Mouse (Mus musculus): Measurements from ENCODE around the gene Apex2. TPM values are rescaled to one million over a fixed set of nuclear protein-coding genes. Genes with fewer than 3 reads are reported as not detected.
"Not testable (repeated sequence)": the region's sequence is repeated elsewhere in the genome, so short reads cannot be mapped to it uniquely, and the experiment has no call there.

Apex2 gene
- polyA plus RNA-seq, 1 experiment from 2014 or later, result 12.3 TPM

DNA sequence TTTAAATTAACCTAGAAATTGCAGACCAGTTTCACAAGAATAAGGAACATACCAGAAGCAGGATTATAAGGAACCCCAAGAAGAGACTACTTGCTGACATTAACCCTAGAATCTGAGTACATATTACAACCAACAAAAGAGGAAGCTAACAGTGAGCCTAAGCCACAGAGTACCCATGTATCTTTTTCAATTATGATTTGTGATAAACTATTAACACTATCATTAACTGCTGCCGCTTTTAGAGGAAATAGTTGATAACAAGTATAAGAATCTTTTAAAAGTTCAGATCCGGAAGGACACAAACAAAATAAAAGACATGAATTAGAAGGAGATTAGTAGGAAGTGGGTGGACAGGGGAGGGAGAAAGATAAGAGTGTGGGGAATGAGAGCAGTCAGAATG, 49.6 kb downstream of the Apex2 start:
- no peak for ATAC-seq (ENCODE audit: insufficient number of reproducible peaks, insufficient read depth, low FRiP score, low read depth)
- Histone ChIP-seq H3K4me3 (ENCODE audit: control insufficient read depth in 1 of 2, insufficient read depth in 1 of 2, low read depth in 1 of 2, low read length in 2 of 2) (no peak overlapping the region), H3K4me1 (ENCODE audit: control insufficient read depth in 2 of 2, insufficient read depth in 2 of 2, low read length in 2 of 2) (no peaks in the 10 kb centered on the region), H3K4me2 (ENCODE audit: low read length) (no peak overlapping the region), H3K9ac (ENCODE audit: low read length) (no peak overlapping the region), H3K27ac (replicated peaks in 1 of 2; ENCODE audit: control insufficient read depth in 1 of 2, insufficient read depth in 1 of 2, low read depth in 2 of 2, low read length in 2 of 2) (no peak overlapping the region), H3K36me3 (ENCODE audit: control insufficient read depth, insufficient read depth, low read length) (no peaks in the 10 kb centered on the region), H3K27me3 (ENCODE audit: control insufficient read depth, insufficient read depth, low read length) (no peaks in the 10 kb centered on the region), H3K9me3 (ENCODE audit: control insufficient read depth, low read length) (0 out of 2 replicates have a peak, but pooled peaks cover 5% of the 10 kb centered on the region)
- 59% methylated on average over 2 of the region's 2 CpGs for WGBS

DNA sequence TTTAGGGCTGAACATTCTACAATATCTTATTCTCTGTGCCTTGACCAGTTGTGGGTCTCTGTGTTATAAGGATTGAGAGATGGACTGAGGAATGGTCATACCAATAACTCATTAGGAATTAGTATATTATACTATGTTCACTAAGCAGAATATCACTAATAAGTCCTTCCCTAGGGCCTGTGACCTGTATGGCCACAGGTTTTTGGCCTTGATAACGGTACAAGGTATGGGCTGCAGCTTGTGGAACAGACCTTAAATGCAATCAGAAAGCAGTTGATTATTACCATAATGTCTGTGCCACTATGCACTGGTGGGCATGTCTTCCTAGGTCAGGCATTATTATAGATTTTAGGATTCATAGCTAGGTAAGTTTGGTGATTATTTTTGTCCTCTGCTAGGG, 73.2 kb downstream of the Apex2 start:
- Histone ChIP-seq H3K27ac (replicated peaks in 1 of 2; ENCODE audit: control insufficient read depth in 1 of 2, insufficient read depth in 1 of 2, low read depth in 2 of 2, low read length in 2 of 2) (no peak overlapping the region), H3K36me3 (ENCODE audit: control insufficient read depth, insufficient read depth, low read length) (no peaks in the 10 kb centered on the region), H3K9ac (ENCODE audit: low read length) (no peak overlapping the region), H3K27me3 (ENCODE audit: control insufficient read depth, insufficient read depth, low read length) (no peaks in the 10 kb centered on the region), H3K4me3 (ENCODE audit: control insufficient read depth in 1 of 2, insufficient read depth in 1 of 2, low read depth in 1 of 2, low read length in 2 of 2) (no peak overlapping the region), H3K4me2 (ENCODE audit: low read length) (no peak overlapping the region), H3K9me3 (ENCODE audit: control insufficient read depth, low read length) (no peaks in the 10 kb centered on the region), H3K4me1 (ENCODE audit: control insufficient read depth in 2 of 2, insufficient read depth in 2 of 2, low read length in 2 of 2) (no peaks in the 10 kb centered on the region)
- ATAC-seq (ENCODE audit: insufficient number of reproducible peaks, insufficient read depth, low FRiP score, low read depth), result no peak
- whole genome bisulfite sequencing, result 79% methylated on average over 1 of the region's 1 CpGs

GRCm38 (mm10) chrX:150516015-150516414, 73.7 kb downstream of the Apex2 start:
- Histone ChIP-seq H3K9ac (ENCODE audit: low read length) (no peak overlapping the region), H3K4me3 (ENCODE audit: control insufficient read depth in 1 of 2, insufficient read depth in 1 of 2, low read depth in 1 of 2, low read length in 2 of 2) (no peak overlapping the region), H3K9me3 (ENCODE audit: control insufficient read depth, low read length) (no peaks in the 10 kb centered on the region), H3K4me2 (ENCODE audit: low read length) (no peak overlapping the region), H3K36me3 (ENCODE audit: control insufficient read depth, insufficient read depth, low read length) (no peaks in the 10 kb centered on the region), H3K4me1 (ENCODE audit: control insufficient read depth in 2 of 2, insufficient read depth in 2 of 2, low read length in 2 of 2) (no peaks in the 10 kb centered on the region), H3K27me3 (ENCODE audit: control insufficient read depth, insufficient read depth, low read length) (no peaks in the 10 kb centered on the region), H3K27ac (replicated peaks in 1 of 2; ENCODE audit: control insufficient read depth in 1 of 2, insufficient read depth in 1 of 2, low read depth in 2 of 2, low read length in 2 of 2) (no peak overlapping the region)
- no peak for ATAC-seq (ENCODE audit: insufficient number of reproducible peaks, insufficient read depth, low FRiP score, low read depth)

DNA sequence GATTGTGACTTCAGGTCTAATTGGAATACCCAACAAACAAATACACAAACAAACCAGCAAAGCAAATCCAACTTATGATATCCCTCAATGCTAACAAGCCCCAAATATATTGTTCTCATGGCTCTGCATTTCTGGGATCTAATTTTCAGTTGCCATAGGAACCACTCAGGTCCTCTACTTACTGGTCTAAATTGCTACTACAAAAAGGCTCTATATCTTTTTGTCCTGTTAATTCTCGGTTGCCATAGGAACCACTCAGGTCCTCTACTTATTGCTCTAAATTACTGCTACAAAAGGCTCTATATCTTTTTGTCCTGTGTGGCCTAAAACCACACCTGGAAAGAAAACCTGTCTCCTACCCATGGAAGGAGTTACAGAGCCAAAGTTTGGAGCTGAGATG, 75.5 kb downstream of the Apex2 start:
- Histone ChIP-seq H3K4me3 (ENCODE audit: control insufficient read depth in 1 of 2, insufficient read depth in 1 of 2, low read depth in 1 of 2, low read length in 2 of 2) (no peak overlapping the region), H3K36me3 (ENCODE audit: control insufficient read depth, insufficient read depth, low read length) (no peaks in the 10 kb centered on the region), H3K27me3 (ENCODE audit: control insufficient read depth, insufficient read depth, low read length) (no peaks in the 10 kb centered on the region), H3K4me1 (ENCODE audit: control insufficient read depth in 2 of 2, insufficient read depth in 2 of 2, low read length in 2 of 2) (no peaks in the 10 kb centered on the region), H3K27ac (replicated peaks in 1 of 2; ENCODE audit: control insufficient read depth in 1 of 2, insufficient read depth in 1 of 2, low read depth in 2 of 2, low read length in 2 of 2) (no peak overlapping the region), H3K4me2 (ENCODE audit: low read length) (no peak overlapping the region), H3K9me3 (ENCODE audit: control insufficient read depth, low read length) (no peaks in the 10 kb centered on the region), H3K9ac (ENCODE audit: low read length) (no peak overlapping the region)
- 69% methylated on average over 1 of the region's 1 CpGs for WGBS
- no peak for ATAC-seq (ENCODE audit: insufficient number of reproducible peaks, insufficient read depth, low FRiP score, low read depth)

DNA sequence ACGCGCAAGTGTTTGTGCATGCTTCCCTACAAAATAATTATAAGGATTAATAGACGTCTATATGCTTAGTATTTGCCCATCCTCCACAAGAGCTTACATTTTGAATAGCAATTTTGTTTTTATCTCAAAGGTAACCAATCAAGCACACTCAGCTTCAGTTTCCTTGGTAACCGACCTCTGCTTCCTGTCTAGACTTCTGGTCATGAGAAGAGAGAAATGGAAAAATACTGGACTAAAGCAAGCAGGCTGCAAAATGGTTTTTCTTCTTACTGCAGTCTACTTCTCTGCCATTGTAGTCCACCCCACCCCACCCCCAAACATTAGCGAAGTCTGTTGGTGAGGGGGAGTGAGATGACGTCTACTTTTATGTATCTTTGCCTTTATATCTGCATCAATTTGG, 78.4 kb downstream of the Apex2 start:
- H3K27ac ChIP-seq (replicated peaks in 1 of 2; ENCODE audit: control insufficient read depth in 1 of 2, insufficient read depth in 1 of 2, low read depth in 2 of 2, low read length in 2 of 2), result peak overlapping the region in 1 of 2 experiments; percentile 50; a peak in 3 of 4 replicates
- WGBS, result 64% methylated on average over 6 of the region's 6 CpGs
- no peak for ATAC-seq (ENCODE audit: insufficient number of reproducible peaks, insufficient read depth, low FRiP score, low read depth)

GRCm38 (mm10) chrX:150510631-150511030, 79.0 kb downstream of the Apex2 start:
- Histone ChIP-seq H3K36me3 (ENCODE audit: control insufficient read depth, insufficient read depth, low read length) (no peaks in the 10 kb centered on the region), H3K4me3 (ENCODE audit: control insufficient read depth in 1 of 2, insufficient read depth in 1 of 2, low read depth in 1 of 2, low read length in 2 of 2) (no peak overlapping the region), H3K27ac (replicated peaks in 1 of 2; ENCODE audit: control insufficient read depth in 1 of 2, insufficient read depth in 1 of 2, low read depth in 2 of 2, low read length in 2 of 2) (no peak overlapping the region), H3K27me3 (ENCODE audit: control insufficient read depth, insufficient read depth, low read length) (no peaks in the 10 kb centered on the region), H3K9ac (ENCODE audit: low read length) (no peak overlapping the region), H3K4me2 (ENCODE audit: low read length) (no peak overlapping the region), H3K9me3 (ENCODE audit: control insufficient read depth, low read length) (no peaks in the 10 kb centered on the region), H3K4me1 (ENCODE audit: control insufficient read depth in 2 of 2, insufficient read depth in 2 of 2, low read length in 2 of 2) (no peaks in the 10 kb centered on the region)
- ATAC-seq (ENCODE audit: insufficient number of reproducible peaks, insufficient read depth, low FRiP score, low read depth), result no peak
- 39% methylated on average over 4 of the region's 4 CpGs for WGBS

More for the DNA sequence above, 78.4 kb downstream of the Apex2 start:
- Histone ChIP-seq H3K9ac (ENCODE audit: low read length) (no peak overlapping the region), H3K27me3 (ENCODE audit: control insufficient read depth, insufficient read depth, low read length) (no peaks in the 10 kb centered on the region), H3K36me3 (ENCODE audit: control insufficient read depth, insufficient read depth, low read length) (no peaks in the 10 kb centered on the region), H3K4me1 (ENCODE audit: control insufficient read depth in 2 of 2, insufficient read depth in 2 of 2, low read length in 2 of 2) (no peaks in the 10 kb centered on the region), H3K9me3 (ENCODE audit: control insufficient read depth, low read length) (no peaks in the 10 kb centered on the region), H3K4me2 (ENCODE audit: low read length) (no peak overlapping the region), H3K4me3 (ENCODE audit: control insufficient read depth in 1 of 2, insufficient read depth in 1 of 2, low read depth in 1 of 2, low read length in 2 of 2) (no peak overlapping the region)

DNA sequence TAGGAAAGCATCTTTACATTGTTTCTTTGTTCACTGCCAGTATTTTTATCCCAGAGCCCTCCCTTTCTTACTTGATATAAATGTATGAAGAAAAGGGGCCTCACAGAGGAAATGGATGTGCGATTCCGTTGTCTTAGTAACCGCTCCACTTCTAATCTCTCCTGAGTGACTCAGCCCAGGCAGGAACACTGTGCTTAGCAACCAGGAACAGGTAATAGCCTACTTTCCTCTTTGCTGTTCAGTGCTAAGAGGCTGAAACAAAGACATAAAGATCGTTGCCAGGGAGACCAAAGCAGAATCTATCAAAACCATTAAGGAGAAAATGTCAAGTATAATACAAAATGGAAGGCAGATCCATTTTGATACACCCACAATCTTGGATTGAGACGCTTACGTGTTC, 81.0 kb downstream of the Apex2 start:
- Histone ChIP-seq H3K4me1 (ENCODE audit: control insufficient read depth in 2 of 2, insufficient read depth in 2 of 2, low read length in 2 of 2) (no peaks in the 10 kb centered on the region), H3K27me3 (ENCODE audit: control insufficient read depth, insufficient read depth, low read length) (no peaks in the 10 kb centered on the region), H3K4me2 (ENCODE audit: low read length) (no peak overlapping the region), H3K4me3 (ENCODE audit: control insufficient read depth in 1 of 2, insufficient read depth in 1 of 2, low read depth in 1 of 2, low read length in 2 of 2) (no peak overlapping the region), H3K27ac (replicated peaks in 1 of 2; ENCODE audit: control insufficient read depth in 1 of 2, insufficient read depth in 1 of 2, low read depth in 2 of 2, low read length in 2 of 2) (no peak overlapping the region), H3K36me3 (ENCODE audit: control insufficient read depth, insufficient read depth, low read length) (no peaks in the 10 kb centered on the region), H3K9ac (ENCODE audit: low read length) (no peak overlapping the region), H3K9me3 (ENCODE audit: control insufficient read depth, low read length) (no peaks in the 10 kb centered on the region)
- no peak for ATAC-seq (ENCODE audit: insufficient number of reproducible peaks, insufficient read depth, low FRiP score, low read depth)
- WGBS, result 67% methylated on average over 6 of the region's 6 CpGs

DNA sequence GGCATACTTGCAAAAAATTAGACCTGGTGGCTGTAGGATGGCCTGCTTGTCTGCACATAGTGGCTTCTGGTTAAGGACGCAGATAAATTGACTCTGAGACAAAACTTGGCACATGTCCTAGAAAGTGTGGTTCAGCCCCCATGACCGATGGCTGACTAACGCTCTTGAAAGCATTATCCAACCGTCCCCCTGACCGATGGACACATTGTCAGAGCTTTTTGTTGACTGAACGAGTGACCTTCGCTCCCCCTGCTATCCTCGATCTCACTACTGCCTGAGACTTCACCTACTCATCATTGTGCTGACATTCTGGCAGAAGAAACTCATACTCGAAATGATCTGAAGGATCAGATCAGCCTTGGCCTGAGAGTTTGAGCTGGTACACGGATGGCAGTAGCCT, 101.9 kb downstream of the Apex2 start:
- H3K4me3 ChIP-seq (ENCODE audit: control insufficient read depth in 1 of 2, insufficient read depth in 1 of 2, low read depth in 1 of 2, low read length in 2 of 2); H3K9me3 ChIP-seq (ENCODE audit: control insufficient read depth, low read length); H3K4me1 ChIP-seq (ENCODE audit: control insufficient read depth in 2 of 2, insufficient read depth in 2 of 2, low read length in 2 of 2); H3K36me3 ChIP-seq (ENCODE audit: control insufficient read depth, insufficient read depth, low read length); H3K27me3 ChIP-seq (ENCODE audit: control insufficient read depth, insufficient read depth, low read length); H3K9ac ChIP-seq (ENCODE audit: low read length); ATAC-seq (ENCODE audit: insufficient number of reproducible peaks, insufficient read depth, low FRiP score, low read depth); H3K4me2 ChIP-seq (ENCODE audit: low read length); H3K27ac ChIP-seq (replicated peaks in 1 of 2; ENCODE audit: control insufficient read depth in 1 of 2, insufficient read depth in 1 of 2, low read depth in 2 of 2, low read length in 2 of 2): not testable (repeated sequence)
- 43% methylated on average over 1 of the region's 10 CpGs for WGBS

Measured in heart, embryonic 14.5 days (tissue).